Mouse (Mus musculus) layer of hippocampus, adult 9-10 months (tissue): ENCODE results near the gene Tcte2.
"Not testable (repeated sequence)": the region's sequence is repeated elsewhere in the genome, so short reads cannot be mapped to it uniquely, and the experiment has no call there.

Experiments used
- DNase-seq: peaks from one replicate; pipeline ENCODE4 v3.0.0; 2022; ENCODE audit warnings: low spot score

The Tcte2 gene

DNA sequence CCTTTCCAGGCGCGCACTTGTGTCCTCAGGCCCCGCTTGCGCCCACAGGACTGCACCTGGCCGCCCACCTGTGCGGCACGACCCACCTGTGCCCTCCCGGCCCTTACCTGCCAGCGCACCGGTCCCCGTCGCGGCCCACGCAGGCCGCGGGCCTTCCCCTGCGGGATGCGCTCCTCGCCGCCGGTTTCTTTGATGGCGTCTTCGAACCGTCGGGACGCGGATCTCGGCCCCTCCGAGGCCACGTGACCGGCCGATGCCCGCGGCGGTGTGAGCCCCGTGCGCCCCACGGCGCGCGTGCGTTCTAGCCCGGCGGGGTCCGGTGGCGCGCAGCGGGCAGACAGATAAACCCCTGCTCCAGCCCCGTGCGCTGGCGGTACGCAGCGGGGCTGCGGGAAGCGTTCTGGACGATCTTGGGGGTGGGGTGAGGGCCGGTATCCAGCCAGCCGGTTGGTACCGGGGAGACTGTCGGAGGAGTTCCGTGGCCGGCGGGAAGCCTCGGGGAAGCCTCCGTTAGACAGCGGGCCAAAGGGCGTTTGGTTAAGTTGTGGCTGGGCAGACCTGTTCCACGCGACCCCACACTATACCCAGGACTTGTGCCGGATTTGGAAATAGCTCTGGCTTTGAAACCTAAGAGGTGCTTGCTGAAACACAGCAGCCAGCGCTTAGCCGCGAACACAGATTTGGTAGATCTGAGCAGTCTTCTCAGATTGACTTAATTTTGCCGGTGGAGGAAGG lies at the start of gene Tcte2:
Gene Tcte2, minus strand, starts transcription at position 647 of the 735 bp plus-strand sequence.
- no peak for DNase-seq

DNA sequence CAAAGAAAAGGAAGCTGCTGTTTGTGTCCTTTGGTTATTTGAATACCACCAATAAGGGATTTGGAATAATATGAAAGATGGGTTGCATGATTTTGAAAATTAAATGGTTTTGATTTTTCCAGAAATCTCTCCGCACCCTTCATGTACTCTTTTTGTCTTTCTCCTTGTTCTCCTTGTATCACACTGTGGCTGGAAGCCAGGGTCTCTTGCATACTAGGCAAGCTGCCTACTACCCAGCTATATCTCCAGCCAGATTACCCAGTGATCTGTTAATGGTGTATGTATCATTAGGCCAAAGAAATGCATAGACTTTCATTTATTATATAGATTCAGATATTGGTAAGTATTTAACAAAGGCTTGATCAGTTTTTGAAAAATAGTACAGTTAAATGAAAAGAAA lies 44.4 kb upstream of the Tcte2 start:
- DNase-seq: no peak

DNA sequence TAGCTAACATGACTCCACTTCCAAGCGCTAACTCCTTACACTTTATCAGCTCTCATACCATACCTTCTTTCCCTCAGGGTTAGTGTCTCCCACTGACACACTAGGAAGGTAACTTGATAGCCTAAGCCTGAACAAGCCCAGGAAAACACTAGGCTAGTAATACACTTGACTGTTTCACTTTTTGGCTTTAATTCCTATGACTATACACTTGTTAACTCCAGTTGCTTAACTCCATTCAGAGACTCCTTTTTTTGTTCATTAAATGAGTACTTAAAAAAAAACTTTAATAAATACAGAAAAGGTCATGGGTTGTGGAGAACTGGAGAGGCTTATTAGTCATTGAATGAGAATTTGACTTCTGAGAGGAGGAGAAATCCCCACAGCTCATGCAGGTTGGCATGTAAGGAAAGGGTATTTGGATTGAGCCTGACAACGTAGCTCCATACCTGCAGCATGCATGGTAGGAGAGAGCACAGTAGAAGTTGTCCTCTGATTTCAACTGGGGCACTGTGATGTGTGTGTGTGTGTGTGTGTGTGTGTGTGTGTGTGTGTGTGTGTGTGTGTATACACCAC lies 41.3 kb upstream of the Tcte2 start:
- no peak for DNase-seq

DNA sequence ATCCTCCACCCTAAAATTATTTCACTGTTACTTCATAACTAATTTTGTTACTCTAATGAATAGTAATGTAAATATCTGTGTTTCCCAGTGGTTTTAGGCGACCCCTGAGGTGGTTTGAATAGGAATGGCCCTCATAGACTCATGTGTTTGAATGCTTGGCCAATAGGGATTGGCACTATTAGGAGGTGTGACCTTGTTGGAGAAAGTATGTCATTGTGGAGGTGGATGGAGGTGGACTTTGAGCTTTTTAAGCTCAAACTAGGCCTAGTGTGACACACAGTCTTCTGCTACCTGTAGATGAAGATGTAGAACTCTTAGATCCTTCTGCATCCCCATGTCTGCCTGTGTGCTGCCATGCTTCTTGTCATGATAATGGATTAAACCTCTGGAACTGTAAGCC lies 36.1 kb upstream of the Tcte2 start:
- DNase-seq: no peak

DNA sequence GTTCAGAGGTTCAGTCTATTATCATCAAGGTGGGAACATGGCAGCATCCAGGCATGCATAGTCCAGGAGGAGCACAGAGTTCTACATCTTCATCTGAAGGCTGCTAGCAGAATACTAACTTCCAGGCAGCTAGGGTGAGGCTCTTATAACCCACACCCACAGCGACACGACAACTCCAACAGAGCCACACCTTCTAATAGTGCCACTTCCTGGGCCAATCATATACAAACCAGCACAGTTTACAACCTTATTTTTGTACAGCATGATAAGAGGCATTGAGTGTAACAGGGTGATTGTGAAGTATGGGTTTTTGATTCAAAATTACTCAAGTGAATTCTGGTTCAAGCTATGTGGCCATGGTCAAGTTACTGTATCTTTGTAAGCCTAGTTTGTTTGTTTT lies 28.4 kb upstream of the Tcte2 start:
- DNase-seq: not testable (repeated sequence)

DNA sequence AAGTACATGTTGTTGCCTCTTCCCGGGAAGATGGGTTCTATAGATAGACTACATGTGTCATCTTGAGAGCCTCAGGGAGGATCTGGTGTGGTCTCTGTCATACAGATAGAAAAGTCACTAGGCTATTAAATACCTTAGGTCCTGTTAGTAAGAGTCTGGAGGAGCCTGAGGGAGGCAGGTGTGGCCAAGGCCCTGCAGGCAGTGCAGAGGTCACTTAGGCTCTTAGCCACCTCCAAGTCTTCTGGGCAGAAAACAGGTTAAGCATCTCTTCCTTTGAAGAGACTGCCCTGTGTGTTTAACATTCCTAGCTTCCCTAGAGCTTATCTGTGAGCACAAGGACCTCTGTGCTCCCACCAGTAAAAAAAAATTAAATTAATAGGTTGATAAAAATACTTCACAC lies 21.8 kb upstream of the Tcte2 start:
- DNase-seq: no peak

DNA sequence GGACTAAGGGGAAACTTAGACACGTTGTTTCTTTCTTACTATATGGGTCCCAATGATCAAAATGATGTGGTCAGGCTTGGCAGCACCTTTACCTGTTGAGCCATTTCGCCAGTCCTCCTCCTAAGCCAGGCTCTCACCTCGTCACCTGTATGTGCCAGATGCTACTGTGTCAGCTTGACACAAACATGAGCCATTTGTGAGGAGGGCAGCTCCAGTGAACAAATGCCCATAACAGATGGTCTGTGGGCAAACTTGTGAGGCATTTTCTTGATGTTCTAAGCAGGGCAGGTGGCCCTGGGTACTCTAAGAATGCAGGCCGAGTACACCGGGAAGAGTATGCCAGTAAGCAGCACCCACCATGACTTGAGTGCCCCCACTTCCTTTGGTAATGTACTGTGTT lies 20.3 kb upstream of the Tcte2 start:
- no peak for DNase-seq

DNA sequence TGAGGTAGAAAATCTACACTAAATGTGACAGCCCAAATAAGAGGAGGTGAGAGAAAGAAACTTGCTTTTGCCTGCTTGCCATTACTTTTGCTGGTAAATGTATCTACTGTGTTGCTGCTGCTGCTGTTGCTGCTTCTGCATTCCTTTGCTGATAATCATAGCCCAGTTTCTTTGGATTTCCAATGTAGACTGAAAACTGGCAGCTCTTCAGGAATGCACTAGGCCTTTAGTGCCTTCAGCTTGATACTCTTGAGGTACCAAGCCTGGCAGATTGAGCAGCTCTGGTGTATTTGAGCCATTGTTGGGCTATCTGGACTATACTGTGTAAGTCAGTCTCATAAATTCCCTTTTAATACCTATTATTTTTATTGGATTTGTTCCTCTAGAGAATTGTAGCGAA lies 17.2 kb upstream of the Tcte2 start:
- DNase-seq: no peak

DNA sequence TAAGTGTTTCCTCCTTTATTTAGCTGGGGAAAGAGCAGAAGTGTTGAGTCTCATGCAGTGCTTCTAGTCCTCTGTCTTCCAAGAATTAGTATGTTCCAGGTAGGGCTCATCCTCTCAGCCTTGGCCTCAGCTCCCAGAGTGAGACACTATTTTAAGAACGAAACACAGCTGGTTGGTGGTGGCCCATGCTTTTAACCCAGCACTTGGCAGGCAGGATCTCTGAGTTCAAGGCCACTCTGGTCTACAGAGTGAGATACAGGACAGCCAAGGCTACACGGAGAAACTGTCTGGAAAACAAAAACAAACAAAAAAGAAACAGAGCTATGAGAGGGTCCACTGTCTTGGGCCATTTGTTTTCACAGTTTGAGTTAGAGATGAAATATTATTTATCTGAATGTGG lies 16.1 kb upstream of the Tcte2 start:
- DNase-seq: no peak

DNA sequence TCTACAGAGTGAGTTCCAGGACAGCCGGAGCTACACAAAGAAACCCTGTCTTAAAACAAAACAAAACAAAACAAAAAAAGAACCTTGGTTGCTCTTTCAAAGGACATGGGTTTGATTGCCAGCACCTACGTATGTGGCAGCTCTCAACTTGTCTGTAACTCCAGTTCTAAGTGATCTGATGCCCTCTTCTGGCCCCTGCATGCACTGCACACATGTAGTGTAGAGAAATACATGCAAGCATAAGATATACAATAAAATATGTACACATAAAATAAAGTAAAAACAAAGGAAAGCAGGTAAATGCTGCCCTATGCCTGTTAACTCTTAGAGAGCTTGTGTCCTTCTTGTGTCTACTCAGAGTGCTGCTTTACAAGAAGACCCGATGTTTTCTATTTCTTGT lies 7.6 kb upstream of the Tcte2 start:
- DNase-seq: no peak

DNA sequence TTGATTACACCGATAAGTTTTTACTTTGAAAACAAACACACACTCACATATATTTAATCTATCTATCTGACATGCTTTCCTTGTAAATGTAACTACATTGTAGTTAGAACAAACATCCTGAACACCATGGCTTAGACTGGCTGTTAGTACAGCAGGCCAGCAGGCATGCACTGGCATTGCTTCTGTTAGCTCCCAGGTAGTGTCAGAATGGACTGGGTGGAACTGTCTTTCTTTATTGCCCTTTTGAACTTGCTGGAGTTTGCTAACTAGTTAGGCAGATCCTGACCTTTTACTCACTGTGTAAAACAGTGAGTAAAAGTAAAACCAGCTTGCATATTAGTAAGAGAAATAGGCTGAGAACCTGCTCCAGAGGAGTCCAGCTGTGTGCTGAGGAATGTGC lies 6.9 kb upstream of the Tcte2 start:
- no peak for DNase-seq

DNA sequence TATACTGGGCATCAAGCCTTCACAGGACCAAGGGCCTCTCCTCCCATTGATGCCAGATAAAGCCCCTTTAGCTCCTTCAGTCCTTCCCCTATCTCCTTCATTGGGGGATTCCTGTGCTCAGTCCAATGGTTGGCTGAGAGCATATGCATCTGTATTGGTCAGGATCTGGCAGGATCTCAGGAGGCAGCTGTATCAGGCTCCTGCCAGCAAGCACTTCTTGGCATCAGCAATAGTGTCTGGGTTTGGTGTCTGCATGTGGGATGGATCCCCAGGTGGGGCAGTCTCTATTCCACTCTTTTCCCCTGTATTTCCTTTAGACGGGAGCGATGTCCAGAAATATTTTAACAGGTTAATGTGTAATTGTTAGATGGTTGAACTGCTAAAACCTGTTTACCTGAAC lies 3.3 kb upstream of the Tcte2 start:
- DNase-seq: not testable (repeated sequence)

DNA sequence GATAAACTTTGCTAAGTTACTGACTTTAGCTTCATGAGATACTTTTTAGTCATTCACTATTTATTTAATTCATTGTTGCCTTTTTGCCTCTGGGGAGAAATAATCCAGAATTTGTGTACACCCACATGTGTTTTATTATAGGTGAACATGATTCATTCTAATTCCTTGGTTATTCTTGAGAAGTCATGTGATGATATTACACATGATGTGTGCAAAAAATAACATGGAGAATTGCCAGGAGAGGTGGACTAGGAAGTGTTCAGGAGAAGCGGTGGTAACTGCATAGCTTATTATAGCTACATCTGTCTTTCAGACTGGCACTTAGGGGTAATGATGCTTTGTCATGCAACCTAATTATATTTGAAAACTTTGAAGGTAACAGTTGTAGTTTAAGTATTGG lies 2.2 kb upstream of the Tcte2 start:
- no peak for DNase-seq

DNA sequence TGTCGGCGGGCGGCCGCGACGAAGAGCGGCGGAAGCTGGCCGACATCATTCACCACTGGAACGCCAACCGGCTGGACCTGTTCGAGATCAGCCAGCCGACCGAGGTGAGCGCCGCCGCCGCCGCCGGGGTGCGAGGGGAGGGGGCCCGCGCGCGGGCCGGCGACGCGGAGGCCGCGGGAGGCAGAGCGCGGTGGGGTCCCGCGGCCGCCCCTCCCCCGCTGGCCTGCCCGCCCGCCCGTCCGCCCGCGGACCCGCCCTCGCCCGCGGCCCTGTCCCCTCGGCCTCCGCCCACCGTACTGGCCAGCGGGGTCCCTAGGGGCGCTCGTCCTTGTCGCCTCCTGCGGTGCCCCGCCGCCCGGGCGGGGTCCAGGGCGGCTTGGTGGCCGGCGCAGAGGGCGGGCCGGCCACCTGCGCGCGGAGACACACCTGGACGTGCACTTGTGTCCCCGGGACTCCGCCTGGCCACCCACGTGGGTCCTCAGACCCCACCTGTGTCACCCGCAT lies 898 bp downstream of the Tcte2 start:
- DNase-seq: no peak

DNA sequence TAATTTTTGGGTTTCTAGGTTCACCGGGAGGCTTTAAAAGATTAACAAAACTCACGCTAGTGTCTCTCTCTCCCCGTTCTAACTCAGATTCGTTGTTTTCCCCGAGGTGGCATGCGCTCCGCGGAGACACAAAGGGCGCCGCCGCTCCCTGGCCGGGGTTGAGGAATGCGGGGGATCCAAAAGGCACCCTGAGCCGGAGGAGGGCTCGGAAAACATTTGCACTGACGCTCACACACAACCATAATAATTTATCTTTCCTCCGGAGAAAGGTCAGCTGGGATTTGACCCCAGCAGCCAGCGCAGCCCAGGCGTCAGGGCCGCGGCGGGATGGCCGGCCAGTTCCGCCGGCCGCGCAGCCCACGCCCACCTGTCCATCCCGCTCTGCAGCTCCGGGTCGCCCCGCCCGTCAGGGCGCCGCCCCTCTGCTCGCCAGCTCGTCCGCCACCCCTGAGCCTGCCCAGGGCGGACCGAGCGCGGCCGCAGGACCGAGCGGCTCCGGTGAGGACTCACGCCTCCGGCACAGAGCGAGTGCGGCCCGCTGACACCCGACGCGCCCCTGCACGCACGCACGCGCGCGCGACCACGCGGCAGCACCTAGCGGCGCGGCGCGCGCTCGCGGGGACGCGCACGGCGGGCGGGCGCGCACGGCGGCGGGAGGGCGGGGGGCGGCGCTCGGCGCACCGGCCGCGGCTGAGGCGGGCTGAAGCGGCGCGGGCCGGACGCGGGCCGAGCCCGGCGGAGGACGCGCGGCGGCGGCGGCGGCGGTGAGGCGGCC lies 1.6 kb downstream of the Tcte2 start, which contains the start of gene Afdn:
Gene Afdn, plus strand, starts transcription at position 687 of the 775 bp plus-strand sequence.
- DNase-seq: no peak

DNA sequence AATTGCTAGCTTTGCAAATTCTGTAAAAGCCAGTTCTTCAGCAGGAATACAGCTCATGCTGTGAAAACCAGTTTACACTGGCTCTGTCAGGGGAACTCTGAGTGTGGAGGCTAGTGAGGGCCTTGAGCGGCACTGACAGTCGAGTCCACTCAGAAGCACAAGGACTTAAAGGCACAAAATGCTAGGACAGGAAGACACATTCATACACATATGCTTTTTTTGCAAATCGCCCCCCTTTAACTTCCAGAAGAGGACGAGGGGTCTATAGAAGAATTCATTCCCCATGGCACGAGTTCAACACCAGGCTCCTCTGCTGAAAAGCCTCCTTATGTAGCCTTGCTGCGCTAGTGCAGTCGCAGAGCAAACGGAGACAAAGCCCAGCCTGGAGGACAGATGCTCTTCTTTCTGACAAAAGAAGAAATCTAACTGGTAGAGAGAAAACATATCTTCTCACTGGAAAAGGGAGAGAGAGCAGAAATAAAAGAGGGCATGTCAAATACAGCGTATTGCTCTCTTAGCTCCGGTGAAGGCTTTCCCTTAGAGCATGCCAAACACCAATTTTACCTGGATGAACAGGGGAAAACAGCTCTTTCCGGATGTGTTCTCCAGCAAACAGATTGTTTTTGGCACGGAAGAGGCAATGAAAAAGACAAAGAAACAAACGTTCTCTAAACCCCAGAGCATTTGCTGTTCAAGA lies 2.3 kb downstream of the Tcte2 start:
- DNase-seq: no peak

DNA sequence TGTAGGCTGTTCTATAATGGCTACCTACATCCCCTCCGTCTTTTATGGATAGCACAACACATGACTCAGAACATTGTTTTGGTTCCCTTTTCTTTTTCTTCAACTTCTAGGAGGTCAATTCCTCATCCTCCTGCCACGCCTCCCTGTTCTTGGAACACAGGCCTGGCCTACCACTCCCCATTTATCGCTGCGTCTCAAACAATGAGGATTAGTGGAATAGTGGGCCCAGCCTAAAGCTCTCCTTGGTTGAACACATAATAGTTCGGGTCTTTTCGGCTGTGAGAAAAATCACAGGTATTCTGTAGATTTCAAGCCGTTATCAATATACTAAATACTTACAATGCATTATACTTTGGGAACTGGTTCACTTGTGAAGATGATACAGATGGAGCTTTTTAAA lies 3.0 kb downstream of the Tcte2 start:
- DNase-seq: no peak

DNA sequence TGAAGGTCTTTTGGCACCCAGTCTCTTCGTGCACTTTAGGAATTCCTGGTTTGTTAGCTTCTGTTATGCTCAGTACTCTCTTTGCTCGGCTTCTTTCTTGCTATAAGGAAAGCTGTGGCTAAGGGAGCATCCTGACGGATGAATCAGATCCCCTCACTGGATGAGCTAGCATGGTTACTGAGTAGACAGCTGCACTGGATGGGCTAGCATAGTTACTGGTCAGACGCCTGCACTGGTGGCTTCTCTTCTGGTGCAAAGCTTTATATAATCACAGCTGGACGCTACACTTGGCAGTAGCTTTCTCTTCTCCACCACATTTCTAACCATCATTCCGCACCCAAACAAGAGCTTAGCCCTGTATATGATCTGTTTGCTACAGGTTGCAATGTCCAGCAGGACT lies 6.7 kb downstream of the Tcte2 start:
- DNase-seq: no peak

DNA sequence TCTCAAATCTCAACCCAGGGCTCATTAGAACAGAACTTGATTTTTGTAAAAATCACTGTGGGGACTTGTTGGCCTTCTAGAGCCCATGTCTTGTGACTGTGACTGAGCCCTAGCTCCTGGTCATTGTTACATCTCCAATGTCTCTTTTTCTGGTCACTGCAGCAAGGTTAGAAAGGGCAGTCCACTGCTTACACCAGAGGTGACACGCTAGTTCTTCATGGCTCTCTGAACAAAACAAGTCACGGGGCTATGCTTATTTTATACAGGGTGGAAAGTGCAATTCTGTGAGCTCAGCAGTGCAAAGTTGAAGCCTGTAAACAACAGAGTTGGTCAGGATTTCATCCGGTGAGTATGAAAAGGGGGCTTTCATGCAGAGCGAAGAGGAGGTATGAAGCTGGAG lies 7.7 kb downstream of the Tcte2 start:
- DNase-seq: no peak

DNA sequence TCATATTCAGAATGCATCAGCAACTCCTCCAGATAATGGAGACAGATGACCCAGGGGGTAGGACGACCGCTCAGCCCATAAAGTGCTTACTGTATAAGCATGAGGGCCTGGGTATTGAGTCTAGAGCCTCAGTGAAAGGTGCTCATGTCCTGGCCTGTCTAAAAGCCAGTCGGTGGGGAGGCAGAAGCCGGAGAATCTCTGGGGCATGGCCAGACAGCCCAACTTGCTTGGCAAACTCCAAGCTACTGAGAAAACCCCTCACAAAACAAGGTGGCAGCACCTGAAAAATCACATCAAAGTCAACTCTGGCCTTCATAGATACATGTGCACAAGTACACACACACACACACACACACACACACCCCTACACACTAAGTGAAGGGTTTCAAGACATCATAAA lies 12.6 kb downstream of the Tcte2 start:
- no peak for DNase-seq

DNA sequence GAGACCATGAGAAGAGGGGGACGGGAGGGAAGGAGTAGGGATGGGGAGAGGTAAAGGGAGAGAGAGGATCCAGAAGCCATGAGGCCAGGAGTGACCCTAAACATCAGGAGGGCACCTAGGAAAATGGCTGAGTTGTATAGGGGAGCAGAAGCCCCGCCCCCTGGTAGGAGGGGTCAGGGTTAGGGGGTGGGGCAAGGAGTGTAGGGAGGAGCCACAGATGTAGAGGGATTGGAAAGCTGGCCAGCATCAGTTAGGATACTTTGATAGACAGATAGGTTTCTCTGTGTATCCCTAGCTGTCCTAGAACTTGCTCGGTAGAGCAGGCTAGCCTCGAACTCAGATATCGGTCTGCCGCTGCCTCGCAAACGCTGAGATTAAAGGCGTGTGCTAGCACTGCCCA lies 13.9 kb downstream of the Tcte2 start:
- no peak for DNase-seq

DNA sequence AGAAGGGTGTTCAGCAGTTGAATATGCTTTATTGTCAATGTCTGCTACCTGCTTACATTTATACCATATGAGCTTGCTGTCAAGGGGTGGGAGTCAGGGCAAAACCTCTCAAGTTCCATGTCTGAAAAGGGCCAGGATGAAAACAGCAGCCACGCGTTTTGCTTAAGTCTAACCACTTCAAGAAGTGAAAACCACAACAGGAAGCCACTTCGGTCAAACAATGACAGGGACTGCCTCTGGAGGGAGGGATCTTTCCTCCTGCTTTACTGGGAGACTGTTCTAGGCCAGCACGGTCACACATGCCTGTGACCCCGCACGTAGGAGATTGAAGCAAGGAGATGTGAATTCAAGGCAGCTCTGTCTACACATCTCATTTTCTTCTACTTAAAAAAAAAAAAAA lies 15.3 kb downstream of the Tcte2 start:
- no peak for DNase-seq

DNA sequence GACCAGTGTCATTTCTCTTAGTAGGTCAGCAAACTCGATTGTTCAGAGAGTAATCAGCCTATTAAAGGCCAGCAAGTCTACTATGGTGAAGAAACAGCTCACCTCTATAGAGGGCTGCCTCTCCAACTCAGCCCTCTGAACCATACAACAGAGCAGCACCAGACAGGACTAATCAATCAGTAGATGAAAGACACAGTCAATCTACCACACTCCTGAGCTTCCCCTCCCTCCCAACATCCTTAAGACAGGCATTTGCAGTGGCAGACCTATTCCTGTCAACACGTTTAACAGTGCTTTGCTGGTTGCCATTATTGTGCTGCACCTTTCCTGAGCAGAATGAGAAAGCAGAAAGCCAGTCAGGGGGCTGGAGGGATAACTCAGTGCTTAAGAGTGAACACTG lies 16.3 kb downstream of the Tcte2 start:
- no peak for DNase-seq
